Mouse (Mus musculus): ENCODE data around the gene Trp53rka. TPM values are rescaled to one million over a fixed set of nuclear protein-coding genes. Genes with fewer than 3 reads are reported as not detected.

Trp53rka gene
- polyA plus RNA-seq, 1 experiment from 2014 or later: 23.8 TPM

GRCm38 (mm10) chr2:165486881-165487535, 6.1 kb downstream of the Trp53rka start:
- WGBS: 25% methylated on average over 8 of the region's 8 CpGs
- no peak overlapping the region for H3K9ac ChIP-seq (ENCODE audit: low read depth, low read length)
- peak; percentile 54; the same call in 1 of the 2 replicates for ATAC-seq

GRCm38 (mm10) chr2:165486401-165486800, 6.7 kb downstream of the Trp53rka start:
- Histone ChIP-seq H3K4me2 (ENCODE audit: low read depth, low read length) (no peak overlapping the region), H3K4me1 (ENCODE audit: control insufficient read depth, insufficient read depth, low read length) (no peaks in the 10 kb centered on the region), H3K36me3 (ENCODE audit: control insufficient read depth, insufficient read depth, low read length) (0 out of 2 replicates have a peak, but pooled peaks cover 7% of the 10 kb centered on the region), H3K4me3 (ENCODE audit: low read length) (no peak overlapping the region), H3K27me3 (replicated peaks; ENCODE audit: control insufficient read depth, insufficient read depth, low read length) (no peaks in the 10 kb centered on the region), H3K9me3 (ENCODE audit: control insufficient read depth, low read length) (no peaks in the 10 kb centered on the region), H3K9ac (ENCODE audit: low read depth, low read length) (no peak overlapping the region), H3K27ac (ENCODE audit: low read length) (no peak overlapping the region)
- no peak for ATAC-seq
- 80% methylated on average over 5 of the region's 5 CpGs for WGBS

More at GRCm38 (mm10) chr2:165486881-165487535, 6.1 kb downstream of the Trp53rka start:
- Histone ChIP-seq H3K9me3 (ENCODE audit: control insufficient read depth, low read length) (no peaks in the 10 kb centered on the region), H3K36me3 (ENCODE audit: control insufficient read depth, insufficient read depth, low read length) (0 out of 2 replicates have a peak, but pooled peaks cover 7% of the 10 kb centered on the region), H3K27ac (ENCODE audit: low read length) (no peak overlapping the region), H3K4me2 (ENCODE audit: low read depth, low read length) (no peak overlapping the region), H3K27me3 (replicated peaks; ENCODE audit: control insufficient read depth, insufficient read depth, low read length) (no peaks in the 10 kb centered on the region), H3K4me3 (ENCODE audit: low read length) (no peak overlapping the region), H3K4me1 (ENCODE audit: control insufficient read depth, insufficient read depth, low read length) (peaks cover 1% of the 10 kb centered on the region)

- Histone ChIP-seq H3K36me3 (ENCODE audit: control insufficient read depth, insufficient read depth, low read length) (0 out of 2 replicates have a peak, but pooled peaks cover 7% of the 10 kb centered on the region), H3K4me3 (ENCODE audit: low read length) (no peak overlapping the region), H3K4me2 (ENCODE audit: low read depth, low read length) (no peak overlapping the region), H3K27ac (ENCODE audit: low read length) (no peak overlapping the region), H3K4me1 (ENCODE audit: control insufficient read depth, insufficient read depth, low read length) (no peaks in the 10 kb centered on the region), H3K27me3 (replicated peaks; ENCODE audit: control insufficient read depth, insufficient read depth, low read length) (no peaks in the 10 kb centered on the region), H3K9me3 (ENCODE audit: control insufficient read depth, low read length) (no peaks in the 10 kb centered on the region), H3K9ac (ENCODE audit: low read depth, low read length) (no peak overlapping the region)
- ATAC-seq: no peak
- WGBS: 77% methylated on average over 3 of the region's 3 CpGs
Measured at GRCm38 (mm10) chr2:165485826-165486225, 7.3 kb downstream of the Trp53rka start.

- 55% methylated on average over 6 of the region's 6 CpGs for WGBS
- Histone ChIP-seq H3K27ac (ENCODE audit: low read length) (no peak overlapping the region), H3K4me2 (ENCODE audit: low read depth, low read length) (no peak overlapping the region), H3K9ac (ENCODE audit: low read depth, low read length) (no peak overlapping the region), H3K36me3 (ENCODE audit: control insufficient read depth, insufficient read depth, low read length) (no peaks in the 10 kb centered on the region), H3K27me3 (replicated peaks; ENCODE audit: control insufficient read depth, insufficient read depth, low read length) (no peaks in the 10 kb centered on the region), H3K4me1 (ENCODE audit: control insufficient read depth, insufficient read depth, low read length) (no peaks in the 10 kb centered on the region), H3K4me3 (ENCODE audit: low read length) (no peak overlapping the region), H3K9me3 (ENCODE audit: control insufficient read depth, low read length) (no peaks in the 10 kb centered on the region)
- no peak for ATAC-seq
Measured at GRCm38 (mm10) chr2:165484152-165484551, 9.0 kb downstream of the Trp53rka start.

GRCm38 (mm10) chr2:165482003-165482402, 11.1 kb downstream of the Trp53rka start:
- Histone ChIP-seq H3K27ac (ENCODE audit: low read length) (no peak overlapping the region), H3K4me3 (ENCODE audit: low read length) (no peak overlapping the region), H3K9me3 (ENCODE audit: control insufficient read depth, low read length) (no peaks in the 10 kb centered on the region), H3K9ac (ENCODE audit: low read depth, low read length) (no peak overlapping the region), H3K4me1 (ENCODE audit: control insufficient read depth, insufficient read depth, low read length) (no peaks in the 10 kb centered on the region), H3K36me3 (ENCODE audit: control insufficient read depth, insufficient read depth, low read length) (no peaks in the 10 kb centered on the region), H3K27me3 (replicated peaks; ENCODE audit: control insufficient read depth, insufficient read depth, low read length) (no peaks in the 10 kb centered on the region), H3K4me2 (ENCODE audit: low read depth, low read length) (no peak overlapping the region)
- 48% methylated on average over 8 of the region's 8 CpGs for WGBS
- ATAC-seq: no peak

GRCm38 (mm10) chr2:165475850-165476249, 17.3 kb downstream of the Trp53rka start:
- no peaks in the 10 kb centered on the region for H3K36me3 ChIP-seq (ENCODE audit: control insufficient read depth, insufficient read depth, low read length)
- no peak overlapping the region for H3K4me3 ChIP-seq (ENCODE audit: low read length)
- no peak overlapping the region for H3K4me2 ChIP-seq (ENCODE audit: low read depth, low read length)
- 61% methylated on average over 5 of the region's 5 CpGs for WGBS
- ATAC-seq: no peak
- no peaks in the 10 kb centered on the region for H3K9me3 ChIP-seq (ENCODE audit: control insufficient read depth, low read length)
- no peak overlapping the region for H3K9ac ChIP-seq (ENCODE audit: low read depth, low read length)
- H3K27me3 ChIP-seq (replicated peaks; ENCODE audit: control insufficient read depth, insufficient read depth, low read length): peaks cover 15% of the 10 kb centered on the region
- H3K4me1 ChIP-seq (ENCODE audit: control insufficient read depth, insufficient read depth, low read length): no peaks in the 10 kb centered on the region
- H3K27ac ChIP-seq (ENCODE audit: low read length): no peak overlapping the region

GRCm38 (mm10) chr2:165475412-165475811, 17.7 kb downstream of the Trp53rka start:
- H3K27me3 ChIP-seq (replicated peaks; ENCODE audit: control insufficient read depth, insufficient read depth, low read length): peaks cover 15% of the 10 kb centered on the region
- no peak overlapping the region for H3K4me2 ChIP-seq (ENCODE audit: low read depth, low read length)
- H3K4me1 ChIP-seq (ENCODE audit: control insufficient read depth, insufficient read depth, low read length): no peaks in the 10 kb centered on the region
- WGBS: 81% methylated on average over 7 of the region's 7 CpGs
- H3K4me3 ChIP-seq (ENCODE audit: low read length): no peak overlapping the region
- H3K27ac ChIP-seq (ENCODE audit: low read length): no peak overlapping the region
- no peaks in the 10 kb centered on the region for H3K9me3 ChIP-seq (ENCODE audit: control insufficient read depth, low read length)
- H3K9ac ChIP-seq (ENCODE audit: low read depth, low read length): no peak overlapping the region
- no peak for ATAC-seq
- no peaks in the 10 kb centered on the region for H3K36me3 ChIP-seq (ENCODE audit: control insufficient read depth, insufficient read depth, low read length)

- H3K27ac ChIP-seq (ENCODE audit: low read length): no peak within 1 kb of the TSS
- no peak within 1 kb of the TSS for H3K9ac ChIP-seq (ENCODE audit: low read depth, low read length)
- 0 out of 2 replicates have a peak within 1 kb of the TSS, but pooled peaks have one; percentile 9 for H3K4me3 ChIP-seq (ENCODE audit: low read length)
- no peaks in the 10 kb centered on the region for H3K4me1 ChIP-seq (ENCODE audit: control insufficient read depth, insufficient read depth, low read length)
- peak within 1 kb of the TSS; percentile 46 for H3K4me2 ChIP-seq (ENCODE audit: low read depth, low read length)
- no peaks in the 10 kb centered on the region for H3K9me3 ChIP-seq (ENCODE audit: control insufficient read depth, low read length)
- peaks cover 15% of the 10 kb centered on the region for H3K27me3 ChIP-seq (replicated peaks; ENCODE audit: control insufficient read depth, insufficient read depth, low read length)
- peak; percentile 26; the same call in 1 of the 2 replicates for ATAC-seq
- no peaks in the 10 kb centered on the region for H3K36me3 ChIP-seq (ENCODE audit: control insufficient read depth, insufficient read depth, low read length)
- 2% methylated on average over 31 of the region's 35 CpGs for WGBS
Measured at GRCm38 (mm10) chr2:165473003-165473402, 20.1 kb downstream of the Trp53rka start, which contains the start of gene Slc13a3. Gene Slc13a3, minus strand, starts transcription at chr2:165473230.

- H3K9ac ChIP-seq (ENCODE audit: low read depth, low read length): no peak overlapping the region
- WGBS: 71% methylated on average over 11 of the region's 11 CpGs
- H3K4me1 ChIP-seq (ENCODE audit: control insufficient read depth, insufficient read depth, low read length): no peaks in the 10 kb centered on the region
- no peak for ATAC-seq
- H3K27me3 ChIP-seq (replicated peaks; ENCODE audit: control insufficient read depth, insufficient read depth, low read length): peaks cover 15% of the 10 kb centered on the region
- no peak overlapping the region for H3K27ac ChIP-seq (ENCODE audit: low read length)
- H3K4me3 ChIP-seq (ENCODE audit: low read length): no peak overlapping the region
- no peaks in the 10 kb centered on the region for H3K36me3 ChIP-seq (ENCODE audit: control insufficient read depth, insufficient read depth, low read length)
- H3K9me3 ChIP-seq (ENCODE audit: control insufficient read depth, low read length): no peaks in the 10 kb centered on the region
- no peak overlapping the region for H3K4me2 ChIP-seq (ENCODE audit: low read depth, low read length)
Measured at GRCm38 (mm10) chr2:165471943-165472342, 21.2 kb downstream of the Trp53rka start.

Data from intestine, embryonic 16.5 days (tissue).